22 mouse cellular contexts compared by ENCODE assay signal in the genomic region with DNA sequence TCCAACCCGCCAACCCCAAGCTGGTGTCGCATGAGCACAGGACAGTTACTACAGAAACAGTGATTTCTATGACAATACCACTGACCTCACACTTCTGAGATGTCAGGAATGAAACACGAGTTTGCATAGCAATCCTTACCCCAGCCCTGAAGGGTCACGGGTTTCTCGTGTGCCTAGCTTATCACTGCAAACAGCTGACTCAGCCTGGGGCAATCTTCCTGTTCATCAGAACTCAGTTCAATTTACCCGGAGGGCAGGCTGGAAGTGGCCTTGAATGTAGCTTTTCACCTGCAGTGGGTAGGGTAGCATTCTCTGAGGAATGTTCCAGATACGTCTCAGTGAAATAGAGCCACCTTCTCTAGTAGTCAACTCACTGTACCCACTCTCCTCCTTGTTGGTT. TPM values are rescaled to one million over a fixed set of nuclear protein-coding genes. Genes with fewer than 3 reads are reported as not detected.
DNase-seq lines count a peak whose midpoint lies in the region; ATAC-seq and TF ChIP-seq lines count a peak whose summit lies in the region.
"Had no signal": no experiment of that assay in that cellular context is flagged by ENCODE, and none has a peak within 500 bp of the region (broad histone marks: within the 10 kb centered on the region; RNA-seq: fewer than 3 reads in every experiment).

No protein-coding gene starts in this region.

- H3K9me3 ChIP-seq in lung, postnatal 0 days (ENCODE audit: low read length), result no peaks in the 10 kb centered on the region
- no peaks in the 10 kb centered on the region for H3K9me3 ChIP-seq in G1E (replicated peaks)
- no peaks in the 10 kb centered on the region for H3K9me3 ChIP-seq in intestine, embryonic 15.5 days
- H3K9me3 ChIP-seq: embryonic facial prominence, embryonic 12.5 days; heart, embryonic 12.5 days; hindbrain, embryonic 13.5 days; limb, embryonic 15.5 days; liver, embryonic 15.5 days; stomach, embryonic 15.5 days had no signal

- H3K4me1 ChIP-seq in lung, postnatal 0 days (ENCODE audit: insufficient read depth, low read depth, low read length), result peaks cover 1% of the 10 kb centered on the region; the same call in 1 of the 2 replicates
- H3K4me1 ChIP-seq in G1E (ENCODE audit: insufficient read depth, low read depth, low read length), result peaks cover 21% of the 10 kb centered on the region
- H3K4me1 ChIP-seq in intestine, embryonic 15.5 days (replicated peaks), result no peaks in the 10 kb centered on the region
- H3K4me1 ChIP-seq: embryonic facial prominence, embryonic 12.5 days; hindbrain, embryonic 13.5 days; limb, embryonic 15.5 days; liver, embryonic 15.5 days; stomach, embryonic 15.5 days had no signal

- no peak for DNase-seq in lung, postnatal 0 days (ENCODE audit: low spot score)
- no peak for DNase-seq in lung, postnatal 14 days
- no peak for DNase-seq in G1E (ENCODE audit: low spot score)
- peak; percentile 71 for DNase-seq in yolk sac, embryonic 10.5 days (ENCODE audit: low spot score)
- DNase-seq in left cerebral cortex, postnatal 25 days (ENCODE audit: low spot score in 2 of 2), result no peak
- no peak for DNase-seq in thymus, postnatal 0 days (ENCODE audit: low spot score)
- no peak for DNase-seq in kidney, adult 11 months
- DNase-seq: cerebellum, adult 8-10 months; thymus, adult 2 months had no signal

- no peak for TF ChIP-seq EP300 in lung, postnatal 0 days (IDR thresholded peaks at IDR 0.05)

- WGBS in lung, postnatal 0 days, result 44% methylated on average over 7 of the region's 7 CpGs
- 62% methylated on average over 7 of the region's 7 CpGs for WGBS in intestine, embryonic 15.5 days

- H3K27ac ChIP-seq in lung, postnatal 0 days (ENCODE audit: low read length), result no peak overlapping the region
- no peak overlapping the region for H3K27ac ChIP-seq in intestine, embryonic 15.5 days
- H3K27ac ChIP-seq: embryonic facial prominence, embryonic 12.5 days; hindbrain, embryonic 13.5 days; limb, embryonic 15.5 days; liver, embryonic 15.5 days; stomach, embryonic 15.5 days had no signal

- intact Hi-C loops in left cerebral cortex, postnatal 25 days (cut with DNase I), result no loop called here

- H3K4me3 ChIP-seq in lung, postnatal 0 days (ENCODE audit: low read depth, low read length), result no peak overlapping the region
- no peak overlapping the region for H3K4me3 ChIP-seq in G1E (ENCODE audit: low read depth, low read length)
- H3K4me3 ChIP-seq in intestine, embryonic 15.5 days (replicated peaks), result no peak overlapping the region
- H3K4me3 ChIP-seq: embryonic facial prominence, embryonic 12.5 days; erythroblast, embryonic 14.5 days; heart, embryonic 12.5 days; hindbrain, embryonic 13.5 days; limb, embryonic 15.5 days; liver, embryonic 15.5 days; stomach, embryonic 15.5 days had no signal

- no peak overlapping the region for H3K9ac ChIP-seq in lung, postnatal 0 days (replicated peaks; ENCODE audit: low read depth)
- H3K9ac ChIP-seq in intestine, embryonic 15.5 days, result no peak overlapping the region
- H3K9ac ChIP-seq: embryonic facial prominence, embryonic 12.5 days; heart, embryonic 12.5 days; hindbrain, embryonic 13.5 days; limb, embryonic 15.5 days; liver, embryonic 15.5 days; stomach, embryonic 15.5 days had no signal

- H3K27me3 ChIP-seq in lung, postnatal 0 days (replicated peaks; ENCODE audit: insufficient read depth, low read length), result no peaks in the 10 kb centered on the region
- H3K27me3 ChIP-seq in G1E (ENCODE audit: insufficient read depth, low read length), result peaks cover 15% of the 10 kb centered on the region
- no peaks in the 10 kb centered on the region for H3K27me3 ChIP-seq in intestine, embryonic 15.5 days (replicated peaks)
- H3K27me3 ChIP-seq: embryonic facial prominence, embryonic 12.5 days; heart, embryonic 12.5 days; liver, embryonic 15.5 days; stomach, embryonic 15.5 days had no signal

- H3K4me2 ChIP-seq in lung, postnatal 0 days (replicated peaks; ENCODE audit: low read depth, low read length), result no peak overlapping the region
- H3K4me2 ChIP-seq in intestine, embryonic 15.5 days (replicated peaks), result no peak overlapping the region
- H3K4me2 ChIP-seq: embryonic facial prominence, embryonic 12.5 days; heart, embryonic 12.5 days; hindbrain, embryonic 13.5 days; limb, embryonic 15.5 days; liver, embryonic 15.5 days; stomach, embryonic 15.5 days had no signal

- no peaks in the 10 kb centered on the region for H3K36me3 ChIP-seq in lung, postnatal 0 days (ENCODE audit: insufficient read depth, low read length)
- no peaks in the 10 kb centered on the region for H3K36me3 ChIP-seq in G1E (replicated peaks)
- H3K36me3 ChIP-seq in intestine, embryonic 15.5 days, result no peaks in the 10 kb centered on the region
- H3K36me3 ChIP-seq: embryonic facial prominence, embryonic 12.5 days; heart, embryonic 12.5 days; hindbrain, embryonic 13.5 days; limb, embryonic 15.5 days; liver, embryonic 15.5 days; stomach, embryonic 15.5 days had no signal

- peak; percentile 33; the same call in 1 of the 2 replicates for ATAC-seq in lung, postnatal 0 days
- ATAC-seq in G1E (ENCODE audit: extremely low read depth, insufficient number of reproducible peaks, low FRiP score, poor library complexity, severe bottlenecking), result peak; percentile 87
- peak; percentile 63 for ATAC-seq in intestine, embryonic 15.5 days

- no peak for TF ChIP-seq CTCF in lung, postnatal 0 days (IDR thresholded peaks at IDR 0.05)
- no peak for TF ChIP-seq CTCF in G1E (IDR thresholded peaks at IDR 0.05; ENCODE audit: low read depth, low read length)

RNA-seq across cellular contexts. Expression of a gene that starts 9.7 kb away (rescaled TPM):
- 9.4 and 10.5 TPM in 2 replicates for polyA plus RNA-seq in lung, postnatal 0 days (2015; fragmentation: Nextera tagmentation; extraction: Ambion mirVana)
- total RNA-seq in G1E (2014; fragmentation: Nextera tagmentation) (17.0 and 26.5 TPM in 2 replicates), G1E (2017) (17.3 and 19.9 TPM in 2 replicates)
- 35.0 and 44.1 TPM in 2 replicates for polyA plus RNA-seq in G1E (2012)
- 5.3 and 5.9 TPM in 2 replicates for polyA plus RNA-seq in intestine, embryonic 15.5 days (2015; fragmentation: Nextera tagmentation; extraction: Ambion mirVana)
- 10 to 100 TPM; 14.2 to 16.1 TPM for total RNA-seq in left cerebral cortex, postnatal 25 days (2021)
- 41.3 and 43.3 TPM in 2 replicates for polyA plus RNA-seq in thymus, postnatal 0 days (2015; fragmentation: Nextera tagmentation; extraction: Ambion mirVana)

RNA-seq across cellular contexts. Expression of a gene that starts 29.2 kb away (rescaled TPM):
- 0.21 and 0.35 TPM in 2 replicates for polyA plus RNA-seq in lung, postnatal 0 days (2015; fragmentation: Nextera tagmentation; extraction: Ambion mirVana)
- not detected in 2 replicates for total RNA-seq in G1E (2014; fragmentation: Nextera tagmentation)
- 0.05 and 0.06 TPM in 2 replicates for total RNA-seq in G1E (2017)
- not detected in 2 replicates for polyA plus RNA-seq in G1E (2012)
- polyA plus RNA-seq in intestine, embryonic 15.5 days (2015; fragmentation: Nextera tagmentation; extraction: Ambion mirVana), result 0.06 TPM in 1 of 2 replicates, not detected in the other
- under 1 TPM; 0.11 TPM for total RNA-seq in left cerebral cortex, postnatal 25 days (2021)
- polyA plus RNA-seq in thymus, postnatal 0 days (2015; fragmentation: Nextera tagmentation; extraction: Ambion mirVana), result 0.09 TPM in 1 of 2 replicates, not detected in the other
- total RNA-seq: neutrophil, adult 5-6 weeks had no signal
- polyA plus RNA-seq: erythroblast, embryonic 14.5 days; intestine, embryonic 14.5 days; midbrain, postnatal 0 days had no signal

RNA-seq across cellular contexts. Expression of a gene that starts 56.8 kb away (rescaled TPM):
- 1.8 and 2.3 TPM in 2 replicates for polyA plus RNA-seq in lung, postnatal 0 days (2015; fragmentation: Nextera tagmentation; extraction: Ambion mirVana)
- total RNA-seq in G1E (2014; fragmentation: Nextera tagmentation) (not detected in 2 replicates), G1E (2017) (0.17 and 0.38 TPM in 2 replicates)
- 0.02 and 0.06 TPM in 2 replicates for polyA plus RNA-seq in G1E (2012)
- 0.11 TPM in 2 replicates for polyA plus RNA-seq in intestine, embryonic 15.5 days (2015; fragmentation: Nextera tagmentation; extraction: Ambion mirVana)
- total RNA-seq in left cerebral cortex, postnatal 25 days (2021), result under 1 TPM; 0.43 to 0.60 TPM
- 0.05 TPM in 2 replicates for polyA plus RNA-seq in thymus, postnatal 0 days (2015; fragmentation: Nextera tagmentation; extraction: Ambion mirVana)
- total RNA-seq: gastrocnemius, adult 18-20 months; heart, postnatal 25 days had no signal
- polyA plus RNA-seq: erythroblast, embryonic 14.5 days had no signal

RNA-seq across cellular contexts. Expression of a gene that starts 56.8 kb away (rescaled TPM):
- polyA plus RNA-seq in lung, postnatal 0 days (2015; fragmentation: Nextera tagmentation; extraction: Ambion mirVana), result 16.5 and 16.7 TPM in 2 replicates
- total RNA-seq in G1E (2014; fragmentation: Nextera tagmentation) (9.7 and 11.0 TPM in 2 replicates), G1E (2017) (4.8 and 7.4 TPM in 2 replicates)
- 15.4 and 18.3 TPM in 2 replicates for polyA plus RNA-seq in G1E (2012)
- polyA plus RNA-seq in intestine, embryonic 15.5 days (2015; fragmentation: Nextera tagmentation; extraction: Ambion mirVana), result 29.3 and 29.6 TPM in 2 replicates
- total RNA-seq in left cerebral cortex, postnatal 25 days (2021), result 10 to 100 TPM; 32.6 to 35.4 TPM
- 7.6 and 8.3 TPM in 2 replicates for polyA plus RNA-seq in thymus, postnatal 0 days (2015; fragmentation: Nextera tagmentation; extraction: Ambion mirVana)

Comparison
In these comparisons a context has a peak if more than half of its experiments do, and no peak if none do; other contexts are left out.
1. ATAC-seq: peak in every context shown above with its lines; median percentile 87 in G1E; 63 in intestine, embryonic 15.5 days; 33 in lung, postnatal 0 days.